In genomic region chr9:44709600-44709999, GRCm38 (mm10) we compare ENCODE assay signal across 7 mouse cellular contexts. TPM values are rescaled to one million over a fixed set of nuclear protein-coding genes. Genes with fewer than 3 reads are reported as not detected.
DNase-seq lines count a peak whose midpoint lies in the region; ATAC-seq and TF ChIP-seq lines count a peak whose summit lies in the region.

No protein-coding gene starts in this region.

- 58% methylated on average over 2 of the region's 2 CpGs for WGBS in kidney, postnatal 0 days
- WGBS in kidney, embryonic 14.5 days: 52% methylated on average over 2 of the region's 2 CpGs
- WGBS in limb, embryonic 15.5 days: 61% methylated on average over 2 of the region's 2 CpGs

- no peak overlapping the region for H3K4me3 ChIP-seq in kidney, postnatal 0 days (replicated peaks; ENCODE audit: low read depth, low read length)
- no peak overlapping the region for H3K4me3 ChIP-seq in kidney, embryonic 14.5 days (ENCODE audit: low read length)
- H3K4me3 ChIP-seq in ES-Bruce4 (ENCODE audit: low read depth, low read length): no peak overlapping the region
- no peak overlapping the region for H3K4me3 ChIP-seq in limb, embryonic 15.5 days

- no peak overlapping the region for H3K4me2 ChIP-seq in kidney, postnatal 0 days (ENCODE audit: low read length)
- H3K4me2 ChIP-seq in kidney, embryonic 14.5 days (replicated peaks; ENCODE audit: low read depth, low read length): no peak overlapping the region
- H3K4me2 ChIP-seq in limb, embryonic 15.5 days: no peak overlapping the region

- no peak for TF ChIP-seq EP300 in ES-Bruce4 (IDR thresholded peaks at IDR 0.05; ENCODE audit: insufficient read depth, low read depth, low read length)

- 0 out of 2 replicates have a peak, but pooled peaks cover 4% of the 10 kb centered on the region for H3K4me1 ChIP-seq in kidney, postnatal 0 days (replicated peaks; ENCODE audit: insufficient read depth, low read length)
- peaks cover 16% of the 10 kb centered on the region for H3K4me1 ChIP-seq in kidney, embryonic 14.5 days (ENCODE audit: control insufficient read depth, insufficient read depth, low read length)
- H3K4me1 ChIP-seq in ES-Bruce4 (ENCODE audit: control insufficient read depth, insufficient read depth, low read length): peaks cover 4% of the 10 kb centered on the region
- H3K4me1 ChIP-seq in limb, embryonic 15.5 days: peaks cover 53% of the 10 kb centered on the region

- no peaks in the 10 kb centered on the region for H3K9me3 ChIP-seq in kidney, postnatal 0 days (replicated peaks; ENCODE audit: low read length)
- no peaks in the 10 kb centered on the region for H3K9me3 ChIP-seq in kidney, embryonic 14.5 days (ENCODE audit: control insufficient read depth, low read length)
- no peaks in the 10 kb centered on the region for H3K9me3 ChIP-seq in ES-Bruce4 (replicated peaks; ENCODE audit: control insufficient read depth, insufficient read depth, low read length, poor library complexity, severe bottlenecking)
- no peaks in the 10 kb centered on the region for H3K9me3 ChIP-seq in limb, embryonic 15.5 days

- H3K9ac ChIP-seq in kidney, postnatal 0 days (ENCODE audit: low read depth, low read length): no peak overlapping the region
- no peak overlapping the region for H3K9ac ChIP-seq in kidney, embryonic 14.5 days (ENCODE audit: low read depth, low read length)
- no peak overlapping the region for H3K9ac ChIP-seq in ES-Bruce4 (ENCODE audit: low read depth, poor library complexity, severe bottlenecking)
- H3K9ac ChIP-seq in limb, embryonic 15.5 days: no peak overlapping the region

- TF ChIP-seq POLR2A in ES-Bruce4 (IDR thresholded peaks at IDR 0.05; ENCODE audit: insufficient read depth, low read length): no peak

- no peak overlapping the region for H3K27ac ChIP-seq in kidney, postnatal 0 days
- H3K27ac ChIP-seq in kidney, embryonic 14.5 days (ENCODE audit: low read depth, low read length): no peak overlapping the region
- no peak overlapping the region for H3K27ac ChIP-seq in ES-Bruce4 (ENCODE audit: insufficient read depth, low read length)
- 0 out of 2 replicates have a peak overlapping the region, but pooled peaks have one; percentile 22 for H3K27ac ChIP-seq in limb, embryonic 15.5 days

- peak; percentile 72 for TF ChIP-seq CTCF in kidney, postnatal 0 days (IDR thresholded peaks at IDR 0.05; ENCODE audit: low read depth)
- peak; percentile 79 for TF ChIP-seq CTCF in ES-Bruce4 (IDR thresholded peaks at IDR 0.05; ENCODE audit: low read depth, low read length)

- peak; percentile 50 for DNase-seq in kidney, postnatal 0 days (ENCODE audit: low spot score)
- peak; percentile 69 for DNase-seq in ZHBTc4 (ENCODE audit: low read depth, low spot score)
- DNase-seq in frontal cortex, postnatal 25 days (ENCODE audit: low spot score in 2 of 2): no peak
- no peak for DNase-seq in cerebellum, adult 9-10 months

- ATAC-seq in kidney, postnatal 0 days (replicated peaks; ENCODE audit: low FRiP score, low read depth): no peak
- no peak for ATAC-seq in kidney, embryonic 14.5 days (ENCODE audit: low FRiP score, low TSS enrichment)
- no peak for ATAC-seq in limb, embryonic 15.5 days (ENCODE audit: insufficient number of reproducible peaks, low FRiP score, low TSS enrichment, low read depth)

- no peaks in the 10 kb centered on the region for H3K27me3 ChIP-seq in kidney, postnatal 0 days (ENCODE audit: insufficient read depth, low read length)
- no peaks in the 10 kb centered on the region for H3K27me3 ChIP-seq in kidney, embryonic 14.5 days (ENCODE audit: control insufficient read depth, insufficient read depth, low read length)
- H3K27me3 ChIP-seq in ES-Bruce4 (ENCODE audit: control insufficient read depth, insufficient read depth, low read length, poor library complexity, severe bottlenecking): no peaks in the 10 kb centered on the region
- no peaks in the 10 kb centered on the region for H3K27me3 ChIP-seq in limb, embryonic 15.5 days

- peaks cover 26% of the 10 kb centered on the region for H3K36me3 ChIP-seq in kidney, postnatal 0 days (ENCODE audit: insufficient read depth, low read length)
- H3K36me3 ChIP-seq in kidney, embryonic 14.5 days (ENCODE audit: control insufficient read depth, insufficient read depth, low read length): peaks cover 44% of the 10 kb centered on the region
- H3K36me3 ChIP-seq in ES-Bruce4 (ENCODE audit: control insufficient read depth, insufficient read depth, low read length, poor library complexity, severe bottlenecking): no peaks in the 10 kb centered on the region
- H3K36me3 ChIP-seq in limb, embryonic 15.5 days: peaks cover 77% of the 10 kb centered on the region

RNA-seq across cellular contexts. Expression of gene Phldb1, which starts 25.4 kb away (rescaled TPM):
- 24.2 and 24.4 TPM in 2 replicates for polyA plus RNA-seq in kidney, postnatal 0 days (2015; fragmentation: Nextera tagmentation; extraction: Ambion mirVana)
- polyA plus RNA-seq in kidney, embryonic 14.5 days (2014; fragmentation: Nextera tagmentation; extraction: Ambion mirVana): 24.9 and 28.7 TPM in 2 replicates
- 19.0 and 22.3 TPM in 2 replicates for polyA plus RNA-seq in ES-Bruce4 (2011; ENCODE audit: insufficient read depth, insufficient read length, low read depth, missing spikeins)
- 37.8 and 39.2 TPM in 2 replicates for polyA plus RNA-seq in limb, embryonic 15.5 days (2015; fragmentation: Nextera tagmentation; extraction: Ambion mirVana)

RNA-seq across cellular contexts. Expression of gene Treh, which starts 36.6 kb away (rescaled TPM):
- 1.5 and 2.2 TPM in 2 replicates for polyA plus RNA-seq in kidney, postnatal 0 days (2015; fragmentation: Nextera tagmentation; extraction: Ambion mirVana)
- polyA plus RNA-seq in kidney, embryonic 14.5 days (2014; fragmentation: Nextera tagmentation; extraction: Ambion mirVana): not detected in 2 replicates
- polyA plus RNA-seq in ES-Bruce4 (2011; ENCODE audit: insufficient read depth, insufficient read length, low read depth, missing spikeins): not detected in 2 replicates
- polyA plus RNA-seq in limb, embryonic 15.5 days (2015; fragmentation: Nextera tagmentation; extraction: Ambion mirVana): not detected in 2 replicates

RNA-seq across cellular contexts. Expression of gene Arcn1, which starts 58.0 kb away (rescaled TPM):
- polyA plus RNA-seq in kidney, postnatal 0 days (2015; fragmentation: Nextera tagmentation; extraction: Ambion mirVana): 135 and 149 TPM in 2 replicates
- polyA plus RNA-seq in kidney, embryonic 14.5 days (2014; fragmentation: Nextera tagmentation; extraction: Ambion mirVana): 116 and 219 TPM in 2 replicates
- polyA plus RNA-seq in ES-Bruce4 (2011; ENCODE audit: insufficient read depth, insufficient read length, low read depth, missing spikeins): 259 and 291 TPM in 2 replicates
- 221 and 223 TPM in 2 replicates for polyA plus RNA-seq in limb, embryonic 15.5 days (2015; fragmentation: Nextera tagmentation; extraction: Ambion mirVana)

RNA-seq across cellular contexts. Expression of gene Ift46, which starts 58.1 kb away (rescaled TPM):
- 98.3 and 109 TPM in 2 replicates for polyA plus RNA-seq in kidney, postnatal 0 days (2015; fragmentation: Nextera tagmentation; extraction: Ambion mirVana)
- 122 and 131 TPM in 2 replicates for polyA plus RNA-seq in kidney, embryonic 14.5 days (2014; fragmentation: Nextera tagmentation; extraction: Ambion mirVana)
- 329 and 336 TPM in 2 replicates for polyA plus RNA-seq in ES-Bruce4 (2011; ENCODE audit: insufficient read depth, insufficient read length, low read depth, missing spikeins)
- 106 and 117 TPM in 2 replicates for polyA plus RNA-seq in limb, embryonic 15.5 days (2015; fragmentation: Nextera tagmentation; extraction: Ambion mirVana)

Comparison
In these comparisons a context has a peak if more than half of its experiments do, and no peak if none do; other contexts are left out.
1. DNase-seq: peak in kidney, postnatal 0 days (single experiment) and ZHBTc4 (single experiment); none in frontal cortex, postnatal 25 days (0 of 2) and cerebellum, adult 9-10 months (single experiment).